Mouse (Mus musculus): ENCODE measurements around the gene Ffar1.

GRCm38 (mm10) chr7:30810319-30810718, 51.0 kb downstream of the Ffar1 start:
- TF ChIP-seq CTCF (IDR thresholded peaks at IDR 0.05; ENCODE audit: low read depth), result peak; percentile 62
- no peak for TF ChIP-seq EP300 (IDR thresholded peaks at IDR 0.05; ENCODE audit: low read depth)

Data from liver, embryonic 14.5 days (tissue).